Mouse (Mus musculus) lung, adult 18-20 months (tissue): ENCODE data around the gene Foxo3.

ENCODE experiments used
- DNase-seq, 2 experiments: peaks; one replicate each; pipeline ENCODE4 v3.0.0; 2022; ENCODE audit warnings: mixed read lengths in 2 of 2

The Foxo3 gene

DNA sequence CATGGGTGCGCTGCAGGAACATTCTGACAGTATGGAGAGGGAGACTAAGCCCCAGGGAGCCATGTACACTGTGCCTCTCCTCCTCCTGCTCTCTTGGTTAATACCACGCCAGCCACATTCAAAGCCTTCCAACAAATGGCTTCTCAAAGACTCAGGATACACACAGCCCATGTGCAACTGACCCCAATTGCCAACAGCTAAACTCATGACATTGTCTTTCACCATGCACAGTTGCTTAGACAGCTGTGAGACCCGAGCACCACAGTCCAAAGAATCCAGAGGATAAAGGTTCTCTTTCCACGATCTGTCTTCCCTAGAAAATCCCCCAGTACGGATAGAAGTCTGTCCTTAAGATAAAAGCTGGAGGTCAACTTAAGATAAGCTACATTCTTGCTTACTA, 27.9 kb downstream of the Foxo3 start:
- no peak for DNase-seq

DNA sequence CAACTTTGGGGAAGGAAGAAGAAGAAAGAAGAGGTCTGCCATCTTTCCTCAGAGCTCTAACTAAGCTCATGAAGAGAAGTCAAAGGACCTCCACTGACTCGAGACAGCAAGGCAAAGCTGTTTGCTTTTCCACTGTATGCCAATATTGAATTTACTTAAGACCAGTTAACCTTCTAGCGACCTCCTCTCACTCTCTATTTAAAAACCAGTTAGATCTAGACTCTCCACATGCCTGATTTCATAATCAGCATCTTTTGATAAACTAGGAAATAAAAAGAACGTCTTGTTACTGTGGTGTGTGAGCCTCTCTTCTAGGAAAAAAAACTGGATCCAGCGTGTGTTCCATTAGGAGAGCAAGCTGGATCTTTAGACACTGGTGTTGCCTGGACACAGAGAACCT, 28.4 kb downstream of the Foxo3 start:
- no peak for DNase-seq

DNA sequence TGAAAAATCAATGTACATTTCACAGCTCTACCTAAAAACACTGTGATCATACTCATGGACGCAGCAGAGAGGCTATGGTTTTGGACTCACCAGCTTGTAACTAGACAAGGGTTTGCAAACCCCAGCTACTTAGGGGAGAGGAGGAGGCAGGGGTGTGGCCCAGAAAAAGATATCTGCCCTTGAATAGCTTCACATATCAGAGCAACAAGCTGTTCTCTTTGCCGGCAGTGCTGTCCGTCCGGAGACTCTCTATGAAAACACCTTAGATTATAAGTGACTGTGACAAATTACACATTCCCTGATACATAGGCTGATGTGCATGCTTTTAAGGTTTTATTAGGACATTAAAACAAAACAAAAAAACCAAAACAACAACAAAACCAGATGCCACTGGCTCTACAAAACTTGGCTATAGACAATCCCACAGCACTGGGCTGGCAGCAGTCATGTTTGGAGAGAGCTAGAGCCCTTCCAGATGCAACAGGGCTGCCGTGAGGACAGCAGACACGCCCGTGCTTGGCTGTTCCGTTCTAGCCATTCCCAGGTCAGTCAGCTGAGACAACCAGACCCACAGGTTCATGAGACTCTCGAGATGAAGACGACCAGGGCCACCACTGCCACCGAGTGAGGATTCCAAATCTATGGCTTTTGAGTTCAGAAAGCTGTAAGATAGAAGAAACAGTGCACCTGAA, 29.3 kb downstream of the Foxo3 start:
- peak; percentile 47 to 67 for DNase-seq

DNA sequence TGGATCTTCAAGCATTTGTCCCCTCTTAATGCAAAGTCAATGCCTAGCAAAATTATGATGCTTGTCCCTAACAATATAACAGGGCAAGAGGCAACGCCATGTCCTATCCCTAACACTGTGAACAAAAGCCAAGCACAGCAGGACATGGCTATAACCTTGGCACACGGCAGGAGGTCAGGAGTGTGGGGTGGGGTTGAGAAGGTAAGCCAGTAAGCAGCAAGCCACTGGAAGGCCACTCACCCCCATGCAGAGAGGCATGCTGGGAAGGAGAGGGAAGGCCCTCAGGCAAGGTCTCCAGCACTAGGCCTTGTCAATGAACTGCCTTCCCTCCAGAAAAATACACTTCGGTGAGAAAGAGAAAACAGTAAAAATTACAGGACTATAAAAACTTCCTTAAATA, 30.1 kb downstream of the Foxo3 start:
- no peak for DNase-seq

DNA sequence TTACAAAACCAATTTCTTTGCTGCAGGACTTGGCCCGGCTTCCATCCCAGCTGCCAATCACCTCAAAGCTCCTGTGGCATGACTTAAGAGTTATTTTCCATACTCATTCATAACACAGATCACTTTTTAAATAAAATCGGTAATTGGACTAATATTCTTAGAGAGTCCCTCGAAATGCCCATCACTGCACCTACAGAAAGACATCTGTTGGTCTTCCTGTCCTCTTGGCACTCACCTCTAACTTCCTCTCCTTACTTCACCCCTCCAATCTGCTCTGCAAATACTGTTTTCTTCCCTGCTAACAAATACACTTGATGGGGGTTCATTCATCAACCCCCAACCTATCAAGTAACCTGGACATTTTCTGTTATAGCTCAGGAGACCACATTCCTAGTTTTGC, 30.9 kb downstream of the Foxo3 start:
- no peak for DNase-seq

DNA sequence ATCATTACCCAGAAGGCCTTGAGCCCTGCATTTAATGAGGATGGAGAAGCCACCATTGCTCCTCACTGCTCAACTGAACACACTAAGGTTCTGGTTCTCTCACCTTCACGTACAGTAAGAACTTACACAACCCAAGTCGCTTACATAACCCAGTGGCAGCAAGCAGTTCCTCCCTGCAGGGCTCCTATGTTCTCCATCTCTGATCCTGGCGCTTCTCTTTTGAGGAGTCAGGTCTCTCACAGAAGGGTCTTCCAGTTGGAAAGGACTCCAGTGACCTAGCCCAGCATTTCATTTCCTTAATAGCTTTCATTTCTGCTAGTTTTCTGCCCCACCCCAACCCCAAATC, 31.3 kb downstream of the Foxo3 start:
- no peak for DNase-seq

DNA sequence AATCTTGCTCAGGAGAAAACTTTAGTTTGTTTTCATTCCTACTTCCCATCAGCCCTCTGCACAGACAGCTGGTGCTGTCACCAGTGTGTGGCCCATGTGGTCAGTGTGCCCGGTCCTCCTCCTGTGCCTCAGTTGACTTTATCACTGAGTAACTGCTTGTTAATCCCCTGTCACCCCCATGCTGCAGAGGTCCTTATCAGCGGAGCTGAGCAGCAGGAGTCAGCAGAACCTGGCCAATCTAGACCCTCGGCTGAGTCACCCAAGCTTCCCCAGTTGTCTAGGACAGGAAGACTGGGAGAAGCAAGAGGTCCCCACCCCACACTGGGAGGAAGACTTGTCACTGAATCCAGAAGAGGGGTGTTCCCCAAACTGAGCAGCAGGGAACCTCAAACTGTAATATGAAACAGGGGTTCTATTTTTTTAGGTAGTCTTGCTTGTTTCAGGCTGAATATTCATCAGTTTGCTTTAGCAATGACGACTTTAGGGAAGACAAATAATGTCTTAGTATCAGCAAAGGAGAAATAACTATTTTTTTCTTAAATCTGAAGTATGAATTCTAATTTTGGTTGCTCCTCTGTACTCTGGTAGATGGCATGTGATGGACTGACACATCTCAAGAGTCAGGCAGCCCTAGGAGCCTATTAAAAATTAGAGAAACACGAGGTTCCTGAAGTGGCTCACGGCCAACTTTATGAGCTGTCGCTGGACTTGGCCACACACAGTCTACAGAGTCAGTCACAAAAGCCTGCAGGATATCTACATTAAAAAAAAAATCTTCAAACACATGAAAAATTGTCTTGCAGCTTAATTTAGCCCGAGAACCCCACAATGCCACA, 31.9 kb downstream of the Foxo3 start:
- DNase-seq = no peak

DNA sequence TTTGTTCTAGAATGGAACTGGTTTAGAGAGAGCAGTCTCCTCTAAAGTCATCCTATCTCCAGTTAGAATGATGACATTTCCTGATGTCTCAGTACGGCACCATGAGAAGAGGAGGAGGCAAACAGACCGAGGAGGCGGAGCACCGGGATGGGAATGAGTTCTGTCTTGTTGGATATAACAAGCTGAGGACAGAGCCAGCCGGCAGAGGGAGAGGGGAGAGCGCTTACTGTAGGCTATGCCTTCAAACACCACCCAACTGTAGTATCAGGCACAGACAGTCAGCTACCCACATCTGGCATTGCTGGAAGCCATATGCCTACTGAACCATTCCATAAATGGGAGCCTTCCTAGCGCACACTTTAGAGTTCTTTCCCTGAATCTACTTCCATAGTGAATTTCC, 32.6 kb downstream of the Foxo3 start:
- no peak for DNase-seq

DNA sequence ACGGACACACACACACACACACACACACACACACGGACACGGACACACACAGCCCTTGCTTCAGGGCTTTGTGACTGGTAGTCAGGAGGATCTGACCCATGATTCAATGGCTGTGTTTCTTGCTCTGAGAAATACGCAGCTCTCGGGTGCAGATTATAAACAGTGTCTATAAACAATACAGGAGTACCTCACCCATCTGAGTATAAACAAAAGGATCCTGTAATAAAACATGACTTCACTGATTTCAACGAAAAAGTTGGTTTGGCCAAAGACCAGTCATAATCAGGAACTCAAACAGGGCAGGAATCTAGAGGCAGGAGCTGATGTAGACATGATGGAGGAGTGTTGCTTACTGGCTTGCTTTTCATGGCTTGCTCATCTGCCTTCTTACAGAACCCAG, 34.1 kb downstream of the Foxo3 start:
- no peak for DNase-seq

DNA sequence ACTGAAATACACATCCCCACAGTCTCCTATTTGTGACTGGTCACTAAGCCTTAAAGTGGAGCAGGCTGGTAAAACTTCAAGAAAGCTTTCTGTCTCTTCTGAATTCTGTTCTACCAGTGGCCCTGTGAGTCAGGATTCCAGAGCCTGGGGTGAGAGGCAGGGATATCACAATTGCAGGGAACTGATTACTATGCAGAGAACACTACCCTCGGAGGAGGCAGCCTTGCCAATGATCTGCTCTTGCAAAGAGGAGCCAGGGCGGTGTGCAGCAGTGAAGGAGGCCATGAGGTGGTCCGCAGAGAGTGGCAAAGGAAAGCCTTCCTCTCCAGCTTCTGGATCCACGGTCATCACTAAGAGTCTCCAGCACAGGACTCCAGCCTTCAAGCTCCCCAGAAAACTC, 34.8 kb downstream of the Foxo3 start:
- no peak for DNase-seq

DNA sequence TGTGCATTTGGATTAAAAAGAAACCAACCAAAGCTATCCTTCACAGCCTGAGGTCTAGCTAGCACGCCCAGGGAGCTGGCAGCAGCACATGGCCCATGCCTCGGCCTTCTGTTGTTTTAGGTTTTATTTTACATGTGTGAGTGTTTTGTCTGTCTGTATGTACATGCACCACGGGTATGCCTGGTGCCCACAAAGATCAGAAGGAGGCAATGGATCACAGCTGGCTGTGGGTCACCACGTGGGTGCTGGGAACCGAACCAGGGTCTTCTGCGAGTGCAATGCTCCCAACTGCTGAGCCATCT, 36.8 kb downstream of the Foxo3 start:
- no peak for DNase-seq

DNA sequence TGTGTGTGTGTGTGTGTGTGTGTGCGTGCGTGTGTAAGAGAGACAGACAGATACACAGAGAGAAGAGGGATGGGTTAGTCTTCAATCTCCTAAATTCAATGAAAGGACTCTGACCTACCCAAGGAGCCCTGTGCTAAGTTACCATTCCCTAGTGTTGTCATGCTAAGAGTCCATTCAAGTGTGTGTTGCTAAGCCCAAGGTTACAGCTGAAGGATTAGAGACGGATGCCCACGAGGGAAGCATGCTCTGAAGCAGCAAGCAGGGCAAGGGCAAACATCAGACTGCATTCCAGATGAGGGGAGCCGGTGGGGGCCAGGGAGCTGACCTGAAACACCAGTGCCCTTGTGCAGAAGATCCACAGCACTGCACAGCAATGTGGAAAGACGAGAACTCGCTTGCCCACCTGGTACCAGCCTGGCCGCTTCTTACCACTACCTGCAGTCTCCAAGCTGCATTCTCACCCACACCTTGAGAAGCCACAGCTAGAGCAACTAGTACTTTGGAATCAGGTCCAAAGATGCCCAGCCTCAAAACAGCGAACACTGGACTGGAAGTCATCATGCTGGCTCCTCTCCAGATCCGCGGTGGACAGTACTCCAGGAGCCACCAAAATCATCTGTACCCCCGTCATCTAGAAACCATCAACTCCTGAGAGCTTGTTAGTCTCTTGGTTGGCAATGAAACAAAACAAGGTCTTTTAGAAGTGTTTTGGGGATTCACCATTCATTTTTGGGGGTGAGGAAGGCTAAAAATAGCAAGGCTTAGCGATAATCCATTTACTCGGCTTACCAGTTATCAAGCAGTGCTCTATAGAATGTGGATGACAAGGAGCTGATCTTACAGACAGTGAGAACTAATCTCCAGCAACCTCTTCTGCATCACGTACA, 37.4 kb downstream of the Foxo3 start:
- no peak for DNase-seq

DNA sequence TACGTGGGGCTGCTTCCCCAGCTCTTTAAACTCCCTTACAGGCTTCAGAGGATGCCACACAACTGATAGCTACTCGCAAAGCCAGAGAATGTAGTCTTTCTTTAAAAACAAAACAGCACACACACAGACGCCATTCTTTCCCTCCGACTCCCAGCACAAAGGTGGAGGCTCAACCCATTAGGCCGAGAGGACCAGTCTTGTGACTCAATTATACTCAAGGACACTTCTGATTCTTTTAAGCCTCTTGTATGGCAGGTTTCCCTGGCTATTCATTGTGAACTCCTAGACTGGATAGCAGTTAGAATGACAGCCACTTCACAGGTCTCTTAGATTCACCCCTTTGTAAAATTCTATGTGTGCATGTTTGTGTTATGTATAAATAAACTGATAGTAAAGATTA, 38.3 kb downstream of the Foxo3 start:
- DNase-seq = no peak

DNA sequence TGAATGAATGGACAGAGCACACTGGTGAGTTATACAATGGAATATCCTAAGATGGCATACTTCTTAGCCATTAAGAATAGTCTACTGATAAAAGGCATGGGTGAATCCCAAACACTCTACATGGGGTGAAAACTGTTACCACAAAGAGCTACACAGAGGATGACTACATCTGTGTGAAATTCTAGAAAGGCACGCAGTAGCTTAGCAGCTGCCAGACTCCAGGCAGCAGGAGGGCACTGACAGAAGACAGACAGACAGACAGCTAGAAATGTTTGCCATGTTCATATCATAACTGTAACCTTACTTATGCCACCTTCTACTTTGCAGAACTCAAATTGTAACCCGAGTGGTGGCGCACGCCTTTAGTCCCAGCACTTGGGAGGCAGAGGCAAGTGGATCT, 39.0 kb downstream of the Foxo3 start:
- no peak for DNase-seq

DNA sequence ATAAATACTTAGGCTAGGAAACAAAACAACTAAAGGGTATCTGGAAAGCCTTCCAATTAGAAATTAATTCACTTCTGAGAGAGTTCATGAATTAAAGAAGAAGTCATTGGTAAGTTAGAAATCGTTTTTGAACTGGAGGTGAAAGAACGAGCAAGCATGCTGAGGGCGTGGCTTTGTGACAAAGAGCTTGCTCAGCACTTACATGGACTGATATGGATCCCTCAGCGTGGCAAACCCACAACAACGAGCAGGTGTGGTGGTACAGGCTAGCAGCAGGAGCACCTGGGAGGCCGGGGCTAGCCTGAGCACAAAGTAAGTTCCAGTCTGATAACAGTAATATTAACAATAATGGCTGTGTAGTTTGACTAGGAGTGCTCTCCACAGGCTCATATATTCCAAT, 41.2 kb downstream of the Foxo3 start:
- DNase-seq = no peak

DNA sequence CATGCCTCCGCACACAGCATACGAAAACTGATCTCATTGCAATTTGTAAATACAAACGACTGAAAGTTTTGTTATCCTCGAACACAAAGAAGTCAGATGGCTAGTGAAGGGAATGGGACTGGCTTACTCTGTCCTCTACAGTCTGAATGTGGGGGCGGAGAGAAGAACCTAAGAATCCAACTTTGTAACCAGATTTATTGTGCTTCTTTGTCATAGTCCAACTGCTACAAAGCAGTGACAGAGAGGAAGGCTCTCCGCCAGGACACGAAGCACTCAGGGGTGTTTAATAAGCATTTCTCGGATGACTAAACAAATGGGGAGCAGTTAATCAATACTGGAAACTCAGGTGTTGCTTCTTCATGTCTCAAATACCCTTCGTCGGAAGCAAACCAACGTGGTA, 43.6 kb downstream of the Foxo3 start:
- DNase-seq = no peak

DNA sequence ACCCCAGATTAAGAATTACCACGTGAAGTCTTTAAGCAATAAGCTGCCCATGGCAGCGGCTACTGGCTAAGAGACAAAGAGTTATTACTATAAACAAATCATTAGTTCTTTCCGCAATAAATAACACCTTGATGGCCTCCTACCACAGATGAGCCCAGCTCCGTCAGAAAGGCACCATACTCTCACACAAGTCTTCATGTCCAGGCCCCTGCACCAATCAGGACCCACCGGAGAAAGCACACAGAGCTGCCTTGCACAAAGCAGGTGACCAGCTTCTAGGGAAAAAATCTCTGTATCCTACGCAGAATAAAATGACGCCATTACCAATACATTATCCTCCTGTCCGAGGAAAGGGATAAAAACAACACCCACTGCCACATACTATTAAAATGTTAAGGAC, 44.7 kb downstream of the Foxo3 start:
- no peak for DNase-seq

DNA sequence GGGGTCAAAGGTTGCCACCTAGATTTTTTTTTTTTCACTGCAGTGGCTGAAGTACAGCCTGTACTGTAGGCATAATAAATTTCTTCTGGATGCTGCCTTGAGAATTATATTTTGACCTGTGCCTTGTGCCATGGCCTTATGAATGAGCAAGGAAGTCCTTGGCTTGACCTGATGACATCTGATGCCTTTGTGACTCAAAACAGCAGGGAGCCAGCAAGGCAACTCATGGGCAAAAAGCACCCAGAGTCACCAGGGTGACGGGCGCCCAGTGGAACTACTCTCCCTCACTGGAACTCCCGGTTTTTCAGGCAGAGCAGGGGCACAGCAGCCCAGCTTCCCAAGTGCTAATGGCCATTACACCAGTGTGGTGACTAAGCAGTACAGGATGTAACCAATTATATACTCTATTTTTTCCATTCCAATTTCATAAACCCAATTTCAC, 45.4 kb downstream of the Foxo3 start:
- DNase-seq = peak; percentile 60 to 74

DNA sequence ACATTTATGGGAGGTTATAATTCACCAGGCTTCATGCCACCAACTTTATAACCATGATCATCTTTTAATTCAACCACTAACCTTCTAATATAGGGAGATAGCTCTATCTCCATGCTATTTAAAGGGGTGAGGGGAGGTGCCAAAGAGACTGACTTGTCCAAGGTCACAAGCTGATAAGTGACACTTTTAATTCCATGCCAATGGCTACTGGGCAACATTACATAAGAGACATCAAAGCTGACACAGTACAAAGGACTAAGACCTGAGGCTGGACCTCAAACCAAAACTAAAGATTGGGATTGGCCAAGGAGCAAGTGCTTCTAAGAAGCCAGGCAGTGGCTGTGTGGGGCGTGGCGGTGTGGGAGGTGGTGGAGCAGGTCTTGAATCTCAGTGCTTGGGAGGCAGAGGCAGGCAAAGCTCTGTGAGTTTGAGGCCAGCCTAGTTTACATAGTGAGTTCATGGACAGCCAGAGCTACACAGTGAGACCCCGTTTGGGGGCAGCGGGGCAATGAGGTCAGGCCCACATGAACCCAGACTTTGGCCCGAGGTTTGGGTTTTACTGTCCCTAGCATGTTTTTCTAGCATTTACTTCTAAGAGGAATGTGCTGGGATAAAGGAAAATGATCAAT, 46.0 kb downstream of the Foxo3 start:
- DNase-seq = no peak

DNA sequence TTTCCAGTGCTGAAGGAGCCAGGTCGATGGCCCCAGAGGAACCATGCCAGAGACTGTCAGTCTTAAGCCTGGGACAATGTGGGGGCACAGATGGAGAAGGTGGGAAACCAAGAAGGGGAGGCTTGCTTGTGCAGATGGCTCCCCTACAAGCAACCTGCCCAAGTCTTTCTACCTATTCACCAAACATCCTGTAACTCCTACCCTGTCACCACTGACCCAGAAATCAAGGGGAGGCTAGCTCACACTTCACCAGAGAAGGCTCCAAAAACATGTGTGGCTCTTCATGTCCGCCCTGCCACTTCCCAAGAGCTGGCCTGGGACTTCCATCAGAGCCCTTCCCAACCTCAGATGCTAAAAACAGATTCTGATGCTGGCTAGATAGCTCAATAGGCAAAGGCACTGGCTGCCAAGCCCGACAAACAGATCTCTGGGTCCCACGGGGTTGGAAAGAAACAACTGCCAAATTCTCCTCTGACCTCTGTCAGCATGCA, 48.8 kb downstream of the Foxo3 start:
- DNase-seq = no peak

DNA sequence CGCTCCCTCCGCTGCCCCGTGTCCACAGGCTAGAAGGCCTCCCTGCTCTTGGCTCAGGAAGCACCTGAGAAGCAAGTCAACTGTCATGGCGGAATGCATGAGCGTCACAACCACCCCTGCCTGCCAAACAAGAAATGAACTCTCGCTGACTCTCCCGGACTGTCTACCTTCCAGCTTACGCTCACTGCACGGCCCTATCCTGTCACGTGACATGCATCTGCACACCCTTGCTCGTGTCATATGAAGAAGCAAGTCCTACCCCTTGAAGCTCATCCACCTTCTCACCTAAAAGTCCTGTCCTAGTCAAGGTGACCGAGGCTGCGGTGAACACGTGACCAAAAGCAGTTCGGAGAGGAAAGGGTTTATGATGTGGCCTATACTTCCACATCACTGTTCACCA, 50.4 kb downstream of the Foxo3 start:
- no peak for DNase-seq

DNA sequence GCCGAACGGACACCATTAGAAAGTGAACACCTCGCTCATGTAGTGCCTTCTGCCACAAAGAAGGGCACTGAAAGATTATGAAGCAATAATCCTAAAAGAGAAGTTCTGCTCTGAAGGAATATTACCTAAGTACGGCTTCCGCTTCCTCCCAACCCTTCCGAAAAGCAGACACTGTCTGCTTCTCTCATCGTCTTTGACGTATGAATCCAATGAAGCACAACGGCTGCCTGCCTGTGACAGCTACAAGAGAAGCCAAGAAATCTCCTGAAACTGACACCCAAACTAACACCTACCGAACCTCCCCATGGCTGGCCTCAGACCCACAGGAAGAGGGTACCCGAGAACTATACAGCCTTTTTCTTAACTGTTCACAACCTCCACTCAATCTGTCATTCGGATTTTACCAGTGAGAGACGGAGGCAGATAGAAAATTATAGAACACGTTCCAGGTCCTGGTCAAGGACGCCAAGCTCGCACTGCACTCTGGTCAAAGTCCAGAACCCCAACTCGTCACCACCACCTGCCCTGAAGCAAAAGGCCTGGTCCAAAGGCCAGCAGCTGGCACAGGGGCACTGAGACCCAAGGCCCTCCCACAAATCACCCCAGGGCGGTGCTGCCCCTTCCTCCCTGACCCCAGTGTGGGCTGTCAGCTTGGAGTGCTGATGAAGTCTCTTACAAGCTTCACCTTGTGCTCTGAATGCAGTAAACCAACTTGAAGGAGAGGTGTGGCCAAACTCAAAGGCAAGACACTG, 51.2 kb downstream of the Foxo3 start:
- DNase-seq = no peak
